Mouse (Mus musculus): Measurements from ENCODE around the gene Ldah. TPM values are rescaled to one million over a fixed set of nuclear protein-coding genes. Genes with fewer than 3 reads are reported as not detected.

Ldah gene
- polyA plus RNA-seq, 1 experiment from 2014 or later: 67.0 TPM

DNA sequence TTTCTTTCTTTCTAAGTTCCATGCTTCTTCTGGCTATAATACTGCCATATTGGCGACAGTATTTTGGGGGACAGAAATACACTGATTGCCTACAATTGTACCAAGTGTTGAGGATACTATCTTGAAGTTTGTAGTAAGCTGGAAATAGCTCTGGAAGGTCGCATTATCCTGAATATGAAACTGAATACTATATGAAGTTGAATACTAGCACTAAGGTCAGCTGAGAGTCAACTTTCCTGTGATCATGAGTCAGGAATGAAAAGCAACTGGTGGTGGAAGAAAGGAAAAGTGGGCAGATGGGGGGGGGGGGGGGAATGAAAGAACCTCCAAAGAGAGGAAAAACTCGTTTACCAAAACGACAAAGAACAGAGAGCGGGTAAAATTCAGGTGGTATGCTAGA lies 329 bp upstream of the Ldah start:
- H3K27me3 ChIP-seq (ENCODE audit: control insufficient read depth, insufficient read depth, low read length): no peaks in the 10 kb centered on the region
- peaks cover 4% of the 10 kb centered on the region; the same call in 1 of the 2 replicates for H3K9me3 ChIP-seq (ENCODE audit: control insufficient read depth, low read length)
- peaks cover 9% of the 10 kb centered on the region; the same call in 1 of the 2 replicates for H3K4me1 ChIP-seq (replicated peaks; ENCODE audit: control insufficient read depth, insufficient read depth, low read length)
- peak; percentile 29 for ATAC-seq (ENCODE audit: low FRiP score)
- H3K9ac ChIP-seq: peak overlapping the region; percentile 91
- peak overlapping the region; percentile 63 for H3K27ac ChIP-seq
- no peaks in the 10 kb centered on the region for H3K36me3 ChIP-seq (replicated peaks; ENCODE audit: control insufficient read depth, insufficient read depth)
- H3K4me2 ChIP-seq (replicated peaks): peak overlapping the region; percentile 83
- H3K4me3 ChIP-seq (replicated peaks; ENCODE audit: low read length): peak overlapping the region; percentile 83
- no peak for DNase-seq (ENCODE audit: low spot score)
- WGBS: 12% methylated on average over 5 of the region's 5 CpGs

DNA sequence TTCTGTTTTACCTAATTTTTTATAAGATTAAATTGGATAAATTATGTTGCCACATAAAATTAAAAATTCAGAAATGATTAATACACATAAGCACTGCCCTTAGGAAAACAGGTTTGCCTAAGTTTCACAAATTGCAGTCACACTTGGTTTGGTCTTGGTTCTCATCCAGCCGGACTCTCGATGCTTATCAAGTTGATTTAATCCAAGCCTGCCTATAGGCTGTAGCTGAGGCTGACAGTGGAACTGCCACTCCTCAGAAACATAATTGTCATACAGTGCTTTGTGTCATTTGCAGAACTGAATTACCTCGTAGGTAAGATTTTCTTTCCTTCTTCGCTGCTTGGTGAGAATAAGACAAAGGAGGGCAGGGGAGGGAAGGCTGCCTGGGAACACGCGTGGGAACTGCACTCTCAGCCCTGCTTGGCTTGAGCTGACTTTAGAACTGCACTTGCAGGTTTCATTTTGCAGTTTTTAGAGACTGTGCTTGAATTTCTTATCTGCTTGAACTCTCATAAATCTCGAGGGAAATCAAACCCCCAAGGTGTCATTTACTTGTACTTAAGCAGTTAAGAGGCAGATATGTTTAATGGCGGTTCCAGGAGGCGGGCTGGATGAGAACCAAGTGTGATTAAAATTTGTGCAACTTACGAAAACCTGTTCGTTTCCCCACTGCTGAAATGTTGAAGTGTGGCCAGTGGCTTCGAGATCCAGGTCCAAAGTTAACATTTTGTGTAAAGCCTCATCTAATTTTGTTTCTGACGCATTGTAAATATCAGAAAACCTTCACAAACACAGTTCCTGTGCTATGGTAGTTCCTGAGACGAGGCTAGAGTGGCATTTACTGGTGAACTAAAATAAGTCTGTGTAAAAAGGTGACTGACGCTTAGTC lies 8.7 kb downstream of the Ldah start:
- WGBS: 88% methylated on average over 15 of the region's 15 CpGs
- no peaks in the 10 kb centered on the region for H3K27me3 ChIP-seq (ENCODE audit: control insufficient read depth, insufficient read depth, low read length)
- H3K9ac ChIP-seq: no peak overlapping the region
- DNase-seq (ENCODE audit: low spot score): no peak
- ATAC-seq (ENCODE audit: low FRiP score): no peak
- H3K4me1 ChIP-seq (replicated peaks; ENCODE audit: control insufficient read depth, insufficient read depth, low read length): no peaks in the 10 kb centered on the region
- H3K4me3 ChIP-seq (replicated peaks; ENCODE audit: low read length): no peak overlapping the region
- H3K4me2 ChIP-seq (replicated peaks): no peak overlapping the region
- peaks cover 7% of the 10 kb centered on the region; the same call in 1 of the 2 replicates for H3K9me3 ChIP-seq (ENCODE audit: control insufficient read depth, low read length)
- peaks cover 11% of the 10 kb centered on the region; the same call in 1 of the 2 replicates for H3K36me3 ChIP-seq (replicated peaks; ENCODE audit: control insufficient read depth, insufficient read depth)
- H3K27ac ChIP-seq: no peak overlapping the region

DNA sequence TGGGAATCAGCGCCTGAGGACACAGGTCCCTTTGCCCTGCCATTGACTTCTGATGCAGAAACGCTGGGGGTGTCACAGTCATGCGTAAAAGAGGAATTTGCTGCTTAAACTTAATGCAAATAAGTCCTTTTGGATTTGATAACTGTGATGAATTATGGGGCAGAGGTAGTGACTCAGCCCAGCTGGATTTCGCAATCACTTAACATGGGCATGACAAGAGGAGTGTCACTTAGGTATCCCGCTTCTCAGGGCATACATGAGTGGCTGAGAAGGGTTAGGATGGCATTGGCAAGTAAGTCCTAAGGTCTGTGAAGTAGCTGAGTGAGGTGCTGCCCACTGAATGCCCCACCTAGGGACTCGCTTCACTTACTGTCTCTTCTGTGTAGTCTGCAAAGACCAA lies 15.1 kb downstream of the Ldah start:
- H3K4me1 ChIP-seq (replicated peaks; ENCODE audit: control insufficient read depth, insufficient read depth, low read length): no peaks in the 10 kb centered on the region
- DNase-seq (ENCODE audit: low spot score) (no peak), ATAC-seq (ENCODE audit: low FRiP score) (no peak)
- no peak overlapping the region for H3K9ac ChIP-seq
- H3K4me2 ChIP-seq (replicated peaks): no peak overlapping the region
- H3K4me3 ChIP-seq (replicated peaks; ENCODE audit: low read length): no peak overlapping the region
- no peaks in the 10 kb centered on the region for H3K27me3 ChIP-seq (ENCODE audit: control insufficient read depth, insufficient read depth, low read length)
- peaks cover 37% of the 10 kb centered on the region for H3K36me3 ChIP-seq (replicated peaks; ENCODE audit: control insufficient read depth, insufficient read depth)
- H3K9me3 ChIP-seq (ENCODE audit: control insufficient read depth, low read length): no peaks in the 10 kb centered on the region
- 96% methylated on average over 6 of the region's 6 CpGs for WGBS
- no peak overlapping the region for H3K27ac ChIP-seq

DNA sequence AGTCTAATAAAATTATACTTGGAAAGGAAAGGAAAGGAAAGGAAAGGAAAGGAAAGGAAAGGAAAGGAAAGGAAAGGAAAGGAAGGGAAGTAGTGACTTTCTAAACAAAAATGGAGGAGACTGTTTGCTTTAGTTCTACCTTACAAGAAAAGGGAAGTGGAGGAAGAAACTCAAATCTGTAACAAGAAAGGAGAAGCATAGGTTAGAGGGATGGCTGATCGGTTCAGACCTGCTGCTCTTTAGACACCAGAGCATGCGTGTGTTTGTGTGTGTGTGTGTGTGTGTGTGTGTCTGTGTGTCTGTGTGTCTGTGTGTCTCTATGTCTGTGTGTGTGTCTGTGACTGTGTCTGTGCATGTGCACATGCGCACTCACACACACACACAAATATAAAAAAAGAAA lies 23.2 kb downstream of the Ldah start:
- H3K4me2 ChIP-seq (replicated peaks): no peak overlapping the region
- no peaks in the 10 kb centered on the region for H3K4me1 ChIP-seq (replicated peaks; ENCODE audit: control insufficient read depth, insufficient read depth, low read length)
- DNase-seq (ENCODE audit: low spot score): no peak
- 97% methylated on average over 3 of the region's 3 CpGs for WGBS
- no peaks in the 10 kb centered on the region for H3K27me3 ChIP-seq (ENCODE audit: control insufficient read depth, insufficient read depth, low read length)
- H3K36me3 ChIP-seq (replicated peaks; ENCODE audit: control insufficient read depth, insufficient read depth): peaks cover 27% of the 10 kb centered on the region
- ATAC-seq (ENCODE audit: low FRiP score): no peak
- no peak overlapping the region for H3K27ac ChIP-seq
- H3K9ac ChIP-seq: no peak overlapping the region
- no peak overlapping the region for H3K4me3 ChIP-seq (replicated peaks; ENCODE audit: low read length)
- H3K9me3 ChIP-seq (ENCODE audit: control insufficient read depth, low read length): no peaks in the 10 kb centered on the region

DNA sequence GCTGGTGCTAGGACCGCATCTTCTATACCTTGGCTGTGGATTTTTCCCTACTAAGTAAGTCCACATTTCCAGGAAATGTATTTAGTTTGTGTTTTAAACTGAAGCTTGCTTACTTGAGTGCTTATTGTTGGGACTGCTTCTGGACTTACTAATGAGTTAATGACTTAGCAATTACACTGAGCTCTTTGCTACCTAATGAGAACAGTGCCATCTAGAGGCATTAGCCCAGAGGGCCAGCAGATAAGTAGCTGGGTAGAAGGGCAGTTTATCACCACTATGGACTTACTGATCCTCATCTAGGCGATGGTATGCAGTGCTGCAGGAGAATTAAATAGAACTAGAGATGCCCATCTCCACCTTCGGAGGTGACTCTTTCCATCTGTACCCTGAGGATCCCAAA lies 24.8 kb downstream of the Ldah start:
- DNase-seq (ENCODE audit: low spot score) (peak; percentile 47), ATAC-seq (ENCODE audit: low FRiP score) (peak; percentile 21; the same call in 1 of the 2 replicates)
- Histone ChIP-seq H3K27ac (no peak overlapping the region), H3K4me2 (replicated peaks) (no peak overlapping the region), H3K9ac (no peak overlapping the region), H3K36me3 (replicated peaks; ENCODE audit: control insufficient read depth, insufficient read depth) (peaks cover 22% of the 10 kb centered on the region), H3K27me3 (ENCODE audit: control insufficient read depth, insufficient read depth, low read length) (no peaks in the 10 kb centered on the region), H3K4me1 (replicated peaks; ENCODE audit: control insufficient read depth, insufficient read depth, low read length) (no peaks in the 10 kb centered on the region), H3K4me3 (replicated peaks; ENCODE audit: low read length) (no peak overlapping the region), H3K9me3 (ENCODE audit: control insufficient read depth, low read length) (no peaks in the 10 kb centered on the region)
- 85% methylated on average over 3 of the region's 3 CpGs for WGBS

DNA sequence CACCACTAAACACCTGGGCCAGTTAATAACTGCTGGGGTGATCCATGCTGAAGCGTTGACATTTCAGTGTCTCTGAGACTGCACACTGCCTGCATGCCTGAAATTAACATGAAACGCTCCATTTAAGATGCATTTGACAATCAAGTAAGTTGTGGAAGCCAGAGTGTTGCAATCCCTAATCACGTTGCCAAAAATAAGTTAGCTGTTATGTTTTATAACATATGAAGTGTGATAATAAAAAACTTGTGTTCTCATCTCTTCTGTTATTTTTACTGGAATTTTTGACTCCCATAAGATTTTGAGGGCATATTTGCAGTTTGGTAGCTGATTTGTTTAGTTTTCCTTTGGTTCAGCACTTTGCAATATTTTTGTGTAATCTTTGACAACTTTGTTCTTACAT lies 34.3 kb downstream of the Ldah start:
- WGBS: 90% methylated on average over 3 of the region's 3 CpGs
- Histone ChIP-seq H3K36me3 (replicated peaks; ENCODE audit: control insufficient read depth, insufficient read depth) (peaks cover 8% of the 10 kb centered on the region), H3K9ac (no peak overlapping the region), H3K27me3 (ENCODE audit: control insufficient read depth, insufficient read depth, low read length) (no peaks in the 10 kb centered on the region), H3K4me2 (replicated peaks) (no peak overlapping the region), H3K9me3 (ENCODE audit: control insufficient read depth, low read length) (no peaks in the 10 kb centered on the region), H3K27ac (no peak overlapping the region), H3K4me3 (replicated peaks; ENCODE audit: low read length) (no peak overlapping the region), H3K4me1 (replicated peaks; ENCODE audit: control insufficient read depth, insufficient read depth, low read length) (no peaks in the 10 kb centered on the region)
- ATAC-seq (ENCODE audit: low FRiP score) (no peak), DNase-seq (ENCODE audit: low spot score) (no peak)

DNA sequence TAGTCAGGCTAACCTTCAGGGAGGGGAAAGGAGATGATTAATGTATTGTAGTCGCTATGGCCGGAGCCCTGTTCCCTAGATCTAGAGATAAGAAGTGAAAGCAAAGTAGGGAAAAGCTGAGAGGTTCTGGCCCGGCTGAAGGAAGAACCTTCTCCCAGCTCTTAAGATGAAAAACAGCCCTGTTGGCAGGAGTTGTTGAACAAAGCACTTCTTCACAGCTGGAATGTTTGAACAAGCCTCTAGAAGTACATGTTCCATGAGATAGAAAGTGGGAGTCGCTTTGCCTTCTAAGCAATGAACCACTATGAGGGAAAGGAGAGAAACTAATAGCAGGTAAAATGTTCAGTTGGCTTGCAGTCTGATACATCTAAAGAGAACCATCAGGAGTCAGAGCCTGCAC lies 36.8 kb downstream of the Ldah start:
- no peak for ATAC-seq (ENCODE audit: low FRiP score)
- no peaks in the 10 kb centered on the region for H3K27me3 ChIP-seq (ENCODE audit: control insufficient read depth, insufficient read depth, low read length)
- no peak for DNase-seq (ENCODE audit: low spot score)
- no peak overlapping the region for H3K27ac ChIP-seq
- no peak overlapping the region for H3K4me3 ChIP-seq (replicated peaks; ENCODE audit: low read length)
- no peak overlapping the region for H3K9ac ChIP-seq
- peaks cover 7% of the 10 kb centered on the region for H3K36me3 ChIP-seq (replicated peaks; ENCODE audit: control insufficient read depth, insufficient read depth)
- WGBS: 85% methylated on average over 4 of the region's 4 CpGs
- H3K9me3 ChIP-seq (ENCODE audit: control insufficient read depth, low read length): no peaks in the 10 kb centered on the region
- H3K4me2 ChIP-seq (replicated peaks): no peak overlapping the region
- H3K4me1 ChIP-seq (replicated peaks; ENCODE audit: control insufficient read depth, insufficient read depth, low read length): no peaks in the 10 kb centered on the region

DNA sequence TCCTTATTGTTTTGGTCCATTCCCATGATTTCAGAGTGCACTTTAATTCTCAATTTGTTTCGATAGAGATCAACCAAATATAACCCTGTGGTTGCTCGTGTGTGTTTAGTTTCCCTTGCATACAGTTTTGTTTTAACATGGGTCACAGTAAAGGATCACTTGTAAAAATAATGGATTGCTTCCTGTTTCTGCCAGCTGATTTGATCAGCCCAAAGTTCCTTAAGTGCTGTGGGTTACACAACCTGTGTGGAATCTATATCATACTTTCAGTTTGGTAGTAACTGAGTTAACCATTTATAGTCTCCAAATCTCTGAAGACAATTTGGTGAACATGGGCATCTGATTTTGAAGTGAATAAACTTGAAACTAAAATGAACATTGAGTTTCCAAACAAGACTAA lies 52.4 kb downstream of the Ldah start:
- no peaks in the 10 kb centered on the region for H3K9me3 ChIP-seq (ENCODE audit: control insufficient read depth, low read length)
- ATAC-seq (ENCODE audit: low FRiP score) (no peak), DNase-seq (ENCODE audit: low spot score) (no peak)
- no peak overlapping the region for H3K4me2 ChIP-seq (replicated peaks)
- H3K36me3 ChIP-seq (replicated peaks; ENCODE audit: control insufficient read depth, insufficient read depth): no peaks in the 10 kb centered on the region
- no peak overlapping the region for H3K4me3 ChIP-seq (replicated peaks; ENCODE audit: low read length)
- WGBS: 88% methylated on average over 2 of the region's 2 CpGs
- H3K27ac ChIP-seq: no peak overlapping the region
- no peak overlapping the region for H3K9ac ChIP-seq
- no peaks in the 10 kb centered on the region for H3K27me3 ChIP-seq (ENCODE audit: control insufficient read depth, insufficient read depth, low read length)
- 0 out of 2 replicates have a peak, but pooled peaks cover 7% of the 10 kb centered on the region for H3K4me1 ChIP-seq (replicated peaks; ENCODE audit: control insufficient read depth, insufficient read depth, low read length)

DNA sequence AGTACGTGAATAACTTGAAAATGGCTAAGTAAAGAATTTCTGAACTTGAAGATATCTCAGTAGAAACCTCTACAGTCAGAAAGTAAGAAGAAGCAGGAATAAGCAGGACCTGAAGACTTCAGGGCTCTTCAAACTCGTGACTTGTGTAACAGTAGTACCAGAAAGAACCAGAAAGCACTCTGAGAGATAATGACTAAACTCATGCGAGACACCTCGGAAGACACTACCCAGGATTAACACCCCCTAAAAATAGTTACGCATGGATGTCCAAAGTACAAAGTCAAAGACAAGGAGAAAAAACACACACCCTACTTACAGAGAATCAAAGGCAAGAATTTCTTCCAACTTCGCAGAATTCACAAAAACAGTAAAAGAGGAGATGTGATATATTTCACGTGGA lies 58.4 kb downstream of the Ldah start:
- Histone ChIP-seq H3K4me2 (replicated peaks) (no peak overlapping the region), H3K9me3 (ENCODE audit: control insufficient read depth, low read length) (no peaks in the 10 kb centered on the region), H3K4me3 (replicated peaks; ENCODE audit: low read length) (no peak overlapping the region), H3K27me3 (ENCODE audit: control insufficient read depth, insufficient read depth, low read length) (no peaks in the 10 kb centered on the region), H3K9ac (no peak overlapping the region), H3K36me3 (replicated peaks; ENCODE audit: control insufficient read depth, insufficient read depth) (peaks cover 9% of the 10 kb centered on the region; the same call in 1 of the 2 replicates), H3K4me1 (replicated peaks; ENCODE audit: control insufficient read depth, insufficient read depth, low read length) (0 out of 2 replicates have a peak, but pooled peaks cover 7% of the 10 kb centered on the region), H3K27ac (no peak overlapping the region)
- DNase-seq (ENCODE audit: low spot score): no peak
- no peak for ATAC-seq (ENCODE audit: low FRiP score)
- 90% methylated on average over 7 of the region's 7 CpGs for WGBS

Measured in hindbrain, embryonic 14.5 days (tissue).